ENCODE assay signal across 22 mouse cellular contexts in the genomic region with DNA sequence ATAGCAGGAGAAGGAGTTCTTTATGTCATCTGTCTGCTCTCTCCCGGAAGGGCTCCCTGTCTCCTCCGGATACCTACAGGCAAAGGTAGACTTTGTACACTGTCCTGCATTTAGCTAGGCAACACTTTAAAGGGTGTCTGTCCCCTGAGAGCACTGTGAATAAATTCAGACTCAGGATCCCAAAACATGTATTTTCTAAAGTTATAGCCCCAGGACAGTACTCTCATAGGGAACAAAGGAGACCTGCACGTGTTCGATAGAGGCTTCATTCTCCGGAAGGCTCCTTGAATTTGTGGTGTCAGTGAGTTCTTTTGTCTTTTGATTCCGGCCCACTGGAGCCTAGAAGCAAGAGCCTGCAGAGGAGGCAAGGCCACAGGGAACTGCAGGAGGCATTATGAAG.
A peak's percentile ranks its signal among the peaks of the same experiment; 100 is the strongest.
DNase-seq lines count a peak whose midpoint lies in the region; ATAC-seq lines count a peak whose summit lies in the region.
"Had no signal": no experiment of that assay in that cellular context is flagged by ENCODE, and none has a peak within 500 bp of the region (broad histone marks: within the 10 kb centered on the region; RNA-seq: fewer than 3 reads in every experiment).

No protein-coding gene starts in this region.

- no peak for ATAC-seq in forebrain, embryonic 11.5 days (replicated peaks; ENCODE audit: low FRiP score)
- ATAC-seq in neural tube, embryonic 11.5 days (ENCODE audit: insufficient read depth, low FRiP score, low TSS enrichment): no peak
- ATAC-seq in midbrain, embryonic 16.5 days: peak; percentile 44
- ATAC-seq: CD4-positive, CD25-positive, alpha-beta regulatory T cell, adult 4 months; lung, postnatal 0 days had no signal

- no peak overlapping the region for H3K4me3 ChIP-seq in forebrain, embryonic 10.5 days
- no peak overlapping the region for H3K4me3 ChIP-seq in forebrain, embryonic 11.5 days (ENCODE audit: low read depth, low read length)
- H3K4me3 ChIP-seq in neural tube, embryonic 11.5 days (ENCODE audit: low read depth, low read length): no peak overlapping the region
- H3K4me3 ChIP-seq in midbrain, embryonic 16.5 days (ENCODE audit: low read depth, low read length): no peak overlapping the region
- H3K4me3 ChIP-seq: embryonic facial prominence, embryonic 10.5 days; heart, embryonic 10.5 days; limb, embryonic 13.5 days; liver, embryonic 15.5 days had no signal

- intact Hi-C loops in left cerebral cortex, postnatal 36 days (cut with DNase I): no loop called here

- peak overlapping the region; percentile 22; the same call in 1 of the 2 replicates for H3K27ac ChIP-seq in forebrain, embryonic 10.5 days
- H3K27ac ChIP-seq in forebrain, embryonic 11.5 days (ENCODE audit: low read depth, low read length): no peak overlapping the region
- H3K27ac ChIP-seq in neural tube, embryonic 11.5 days (ENCODE audit: low read depth, low read length): no peak overlapping the region
- peak overlapping the region; percentile 79 for H3K27ac ChIP-seq in midbrain, embryonic 16.5 days (ENCODE audit: low read length)
- H3K27ac ChIP-seq: embryonic facial prominence, embryonic 10.5 days; heart, embryonic 10.5 days; limb, embryonic 13.5 days; liver, embryonic 15.5 days had no signal

- H3K9ac ChIP-seq in forebrain, embryonic 11.5 days (ENCODE audit: low read length): no peak overlapping the region
- 0 out of 2 replicates have a peak overlapping the region, but pooled peaks have one; percentile 6 for H3K9ac ChIP-seq in neural tube, embryonic 11.5 days (ENCODE audit: low read length)
- peak overlapping the region; percentile 3; the same call in 1 of the 2 replicates for H3K9ac ChIP-seq in midbrain, embryonic 16.5 days (ENCODE audit: low read depth, low read length)
- H3K9ac ChIP-seq: limb, embryonic 13.5 days; liver, embryonic 15.5 days had no signal

- H3K27me3 ChIP-seq in forebrain, embryonic 10.5 days (ENCODE audit: poor library complexity, severe bottlenecking): no peaks in the 10 kb centered on the region
- no peaks in the 10 kb centered on the region for H3K27me3 ChIP-seq in forebrain, embryonic 11.5 days (ENCODE audit: control insufficient read depth, insufficient read depth, low read length)
- no peaks in the 10 kb centered on the region for H3K27me3 ChIP-seq in neural tube, embryonic 11.5 days (ENCODE audit: control insufficient read depth, insufficient read depth, low read length)
- no peaks in the 10 kb centered on the region for H3K27me3 ChIP-seq in midbrain, embryonic 16.5 days (ENCODE audit: control insufficient read depth, insufficient read depth, low read depth, low read length)
- H3K27me3 ChIP-seq: limb, embryonic 13.5 days; liver, embryonic 15.5 days had no signal

- H3K36me3 ChIP-seq in forebrain, embryonic 10.5 days (replicated peaks): no peaks in the 10 kb centered on the region
- H3K36me3 ChIP-seq in forebrain, embryonic 11.5 days (ENCODE audit: control insufficient read depth, insufficient read depth, low read length): no peaks in the 10 kb centered on the region
- H3K36me3 ChIP-seq in neural tube, embryonic 11.5 days (ENCODE audit: control insufficient read depth, insufficient read depth, low read length): no peaks in the 10 kb centered on the region
- no peaks in the 10 kb centered on the region for H3K36me3 ChIP-seq in midbrain, embryonic 16.5 days (ENCODE audit: control insufficient read depth, insufficient read depth, low read length)
- H3K36me3 ChIP-seq: embryonic facial prominence, embryonic 10.5 days; G1E; heart, embryonic 10.5 days; limb, embryonic 13.5 days; liver, embryonic 15.5 days had no signal

- 70% methylated on average over 6 of the region's 6 CpGs for WGBS in forebrain, embryonic 10.5 days
- WGBS in forebrain, embryonic 11.5 days: 57% methylated on average over 6 of the region's 6 CpGs
- WGBS in neural tube, embryonic 11.5 days: 59% methylated on average over 6 of the region's 6 CpGs
- 33% methylated on average over 6 of the region's 6 CpGs for WGBS in midbrain, embryonic 16.5 days

- H3K4me2 ChIP-seq in forebrain, embryonic 11.5 days (ENCODE audit: low read depth, low read length, severe bottlenecking): no peak overlapping the region
- H3K4me2 ChIP-seq in neural tube, embryonic 11.5 days (ENCODE audit: low read depth): no peak overlapping the region
- H3K4me2 ChIP-seq in midbrain, embryonic 16.5 days (ENCODE audit: low read length): no peak overlapping the region
- H3K4me2 ChIP-seq: limb, embryonic 13.5 days; liver, embryonic 15.5 days had no signal

- peaks cover 12% of the 10 kb centered on the region for H3K4me1 ChIP-seq in forebrain, embryonic 10.5 days
- H3K4me1 ChIP-seq in forebrain, embryonic 11.5 days (replicated peaks; ENCODE audit: control insufficient read depth, insufficient read depth, low read length): no peaks in the 10 kb centered on the region; the same call in 1 of the 2 replicates
- 0 out of 2 replicates have a peak, but pooled peaks cover 5% of the 10 kb centered on the region for H3K4me1 ChIP-seq in neural tube, embryonic 11.5 days (ENCODE audit: control insufficient read depth, insufficient read depth, low read length)
- peaks cover 12% of the 10 kb centered on the region for H3K4me1 ChIP-seq in midbrain, embryonic 16.5 days (ENCODE audit: control insufficient read depth, insufficient read depth, low read length)
- H3K4me1 ChIP-seq: limb, embryonic 13.5 days; liver, embryonic 15.5 days had no signal

- DNase-seq in forebrain, embryonic 10.5 days (ENCODE audit: extremely low spot score, low spot score): no peak
- no peak for DNase-seq in forebrain, embryonic 11.5 days (ENCODE audit: low spot score)
- DNase-seq in neural tube, embryonic 11.5 days (ENCODE audit: low spot score): no peak
- DNase-seq in neural tube, embryonic 10.5 days (ENCODE audit: extremely low spot score, low spot score): no peak
- no peak for DNase-seq in left cerebral cortex, postnatal 36 days (ENCODE audit: low spot score in 2 of 2)
- DNase-seq in adrenal gland, adult 18-20 months (ENCODE audit: low spot score in 2 of 2): no peak
- DNase-seq in cerebellum, postnatal 14 days: no peak
- DNase-seq: adrenal gland, adult 8-10 months; cerebellum, adult 11 months; cerebellum, postnatal 36 days; gastrocnemius, postnatal 36 days; kidney, adult 18-20 months; kidney, postnatal 10 days; right cerebral cortex, postnatal 14 days had no signal

- no peaks in the 10 kb centered on the region for H3K9me3 ChIP-seq in forebrain, embryonic 10.5 days
- no peaks in the 10 kb centered on the region for H3K9me3 ChIP-seq in forebrain, embryonic 11.5 days (ENCODE audit: control insufficient read depth, low read length)
- no peaks in the 10 kb centered on the region for H3K9me3 ChIP-seq in neural tube, embryonic 11.5 days (ENCODE audit: control insufficient read depth, low read length)
- H3K9me3 ChIP-seq in midbrain, embryonic 16.5 days (replicated peaks; ENCODE audit: control insufficient read depth, low read length, poor library complexity, severe bottlenecking): no peaks in the 10 kb centered on the region
- H3K9me3 ChIP-seq: embryonic facial prominence, embryonic 10.5 days; heart, embryonic 10.5 days; limb, embryonic 13.5 days; liver, embryonic 15.5 days had no signal

Comparison
In these comparisons a context has a peak if more than half of its experiments do, and no peak if none do; other contexts are left out.
1. H3K27ac ChIP-seq: peak in forebrain, embryonic 10.5 days (single experiment) and midbrain, embryonic 16.5 days (single experiment); none in forebrain, embryonic 11.5 days (single experiment) and neural tube, embryonic 11.5 days (single experiment).